Mouse (Mus musculus) kidney, postnatal 36 days (tissue): ENCODE data around the gene Capn3.

Experiments used
- DNase-seq, 2 experiments: peaks; one replicate each; pipeline ENCODE4 v3.0.0; 2021 to 2022; ENCODE audit warnings: mixed read lengths in 2 of 2

Gene Capn3

DNA sequence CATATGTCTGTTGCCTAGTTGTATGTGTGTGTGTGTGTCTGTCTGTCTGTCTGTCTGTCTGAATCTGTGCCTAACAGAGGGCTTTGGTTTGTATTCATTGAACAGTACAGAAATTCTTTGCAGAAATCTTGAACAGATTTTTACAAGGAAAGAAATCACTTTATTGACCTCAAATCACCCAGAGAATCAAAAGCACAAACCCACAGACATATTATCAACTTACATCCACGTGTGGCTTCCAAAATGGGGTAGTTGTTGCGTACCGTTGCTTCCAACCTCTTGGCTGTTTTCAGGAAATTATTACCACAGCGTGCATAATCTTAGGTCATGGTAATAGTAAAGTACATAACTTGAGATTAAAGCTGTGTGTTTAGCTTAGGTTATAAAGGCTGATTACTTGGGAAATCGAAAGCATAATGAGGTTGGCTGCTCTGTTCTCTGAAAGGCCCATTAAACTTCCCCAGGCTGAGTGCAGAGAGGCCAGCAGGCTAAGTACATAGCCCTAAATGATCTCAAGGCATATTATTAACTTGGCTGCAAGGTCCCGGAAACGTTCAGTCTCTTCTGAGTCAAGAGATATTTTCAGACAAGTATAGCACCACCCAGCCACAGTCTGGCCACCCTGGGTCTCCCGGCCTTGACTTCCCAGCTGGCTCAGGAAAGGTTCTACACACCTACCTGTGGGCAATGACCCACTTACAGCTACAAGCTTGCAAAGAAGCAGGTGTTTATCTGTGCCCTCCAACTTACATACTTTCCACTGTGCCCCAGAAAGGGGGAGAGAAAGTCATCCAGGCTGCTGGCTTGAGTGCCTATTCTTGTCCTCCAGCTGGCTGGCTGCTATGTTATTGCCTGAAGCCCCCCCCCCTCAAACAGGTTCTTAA is 26.9 kb downstream of the Capn3 start:
- DNase-seq, result peak; percentile 28 to 41

DNA sequence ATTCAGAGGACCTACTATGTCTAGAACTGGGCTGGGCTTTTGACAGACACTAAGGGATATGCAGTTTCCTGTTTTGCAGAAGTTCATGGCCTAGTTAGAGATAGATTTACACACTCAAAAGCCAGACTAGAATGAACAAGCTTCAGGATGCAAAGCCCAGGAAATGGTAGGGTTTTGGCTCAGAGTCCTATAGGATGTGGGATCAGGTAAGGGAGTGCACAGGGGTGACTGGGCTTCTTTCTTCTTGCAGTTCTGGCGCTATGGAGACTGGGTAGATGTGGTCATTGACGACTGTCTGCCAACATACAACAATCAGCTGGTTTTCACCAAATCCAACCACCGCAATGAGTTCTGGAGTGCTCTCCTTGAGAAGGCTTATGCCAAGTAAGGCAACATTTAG is 28.4 kb downstream of the Capn3 start:
- no peak for DNase-seq

DNA sequence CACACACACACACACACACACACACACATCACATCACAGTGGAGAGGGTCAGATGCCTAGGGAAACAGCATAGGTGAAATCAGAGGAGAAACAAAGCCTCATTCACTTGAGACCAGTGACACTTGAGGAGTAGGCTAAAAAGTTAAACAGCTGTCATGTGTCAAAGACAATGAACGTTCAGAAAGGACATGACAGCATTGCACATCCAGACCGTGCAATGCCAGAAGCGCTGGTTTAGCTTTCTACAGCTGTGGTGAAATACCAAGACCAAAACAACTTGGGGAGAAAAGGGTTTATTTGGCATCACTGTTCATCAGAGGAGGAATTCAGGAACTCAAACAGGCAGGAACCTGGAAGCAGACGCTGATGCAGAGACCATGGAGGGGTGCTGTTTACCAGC is 37.4 kb downstream of the Capn3 start:
- no peak for DNase-seq

DNA sequence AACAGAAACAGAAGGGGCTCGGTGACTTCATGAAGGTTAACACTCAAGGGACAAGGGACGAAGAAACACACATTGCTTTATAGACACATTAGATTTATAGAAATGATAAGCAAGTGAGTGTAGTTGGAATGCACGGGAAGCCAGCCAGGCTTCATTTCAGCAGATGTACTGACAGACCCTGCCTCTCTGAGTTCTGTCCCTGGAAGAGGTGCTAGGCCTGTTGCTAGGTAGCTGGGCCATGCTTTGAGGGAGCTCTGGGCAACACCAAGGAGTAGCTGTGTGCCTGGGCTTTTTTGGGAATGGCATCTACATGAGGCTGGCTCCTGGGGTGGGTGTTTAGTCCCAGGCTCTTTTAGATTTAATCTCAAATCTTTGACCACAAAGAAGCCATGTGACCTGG is 40.7 kb downstream of the Capn3 start:
- no peak for DNase-seq

DNA sequence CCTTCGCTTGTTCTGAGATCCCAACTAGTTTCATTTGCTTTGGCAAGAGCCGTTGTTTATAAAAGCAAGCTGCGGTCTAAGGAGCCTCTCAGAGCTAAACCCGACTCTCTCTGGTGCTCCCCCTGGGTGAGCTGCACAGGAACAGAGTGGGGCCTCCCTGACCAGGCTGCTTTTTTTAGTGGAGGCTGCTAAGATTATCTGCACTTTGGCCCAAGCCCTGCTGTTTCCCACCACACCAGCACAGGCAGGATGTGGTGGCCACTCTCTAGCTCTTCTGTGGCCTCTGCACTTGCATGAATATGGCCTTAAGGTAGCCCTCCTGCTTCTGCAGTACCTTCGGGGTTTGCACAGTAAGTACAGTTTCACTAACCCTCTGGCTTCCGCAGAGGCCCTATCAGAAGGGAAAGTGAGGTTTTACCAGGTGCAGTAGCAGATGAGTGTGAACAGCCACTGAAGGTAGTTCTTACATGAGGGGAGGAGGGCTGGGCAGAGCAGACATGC is 44.2 kb downstream of the Capn3 start:
- no peak for DNase-seq

DNA sequence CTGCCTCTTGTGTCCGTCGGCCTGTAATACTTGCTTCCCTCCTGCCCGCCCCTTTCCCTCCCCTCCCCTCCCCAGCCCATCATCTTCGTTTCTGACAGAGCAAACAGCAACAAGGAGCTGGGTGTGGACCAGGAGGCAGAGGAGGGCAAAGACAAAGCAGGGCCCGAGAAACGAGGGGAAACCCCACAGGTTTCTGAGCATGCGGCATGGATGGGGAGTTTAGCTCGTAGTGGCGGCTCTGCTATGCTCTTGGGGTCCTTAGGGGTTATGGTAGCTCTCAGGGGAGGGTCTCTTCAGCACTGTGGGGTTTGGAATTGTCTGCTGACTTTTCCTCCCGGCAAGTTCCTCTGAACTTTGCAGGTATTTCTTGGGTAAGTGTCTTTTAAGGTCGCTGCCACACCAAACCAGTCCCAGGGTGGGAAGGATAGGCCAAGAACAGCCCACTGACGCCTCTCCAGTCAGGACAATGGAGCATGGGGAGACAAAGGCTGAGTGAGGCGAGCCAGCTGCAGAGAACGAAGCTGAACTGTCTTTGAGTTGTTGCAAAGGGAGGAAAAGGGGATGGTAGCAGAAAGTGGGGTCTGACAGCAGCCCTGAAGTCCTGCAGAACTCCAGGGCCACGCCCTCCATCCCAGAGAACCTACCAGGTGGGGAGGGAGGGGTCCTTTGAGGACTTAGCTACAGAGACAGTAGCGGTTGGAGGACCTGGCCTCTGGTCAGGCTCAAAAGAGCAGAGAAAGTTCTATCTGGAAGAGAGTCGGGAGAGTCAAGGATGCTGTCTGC is 45.5 kb downstream of the Capn3 start:
- DNase-seq, result no peak

DNA sequence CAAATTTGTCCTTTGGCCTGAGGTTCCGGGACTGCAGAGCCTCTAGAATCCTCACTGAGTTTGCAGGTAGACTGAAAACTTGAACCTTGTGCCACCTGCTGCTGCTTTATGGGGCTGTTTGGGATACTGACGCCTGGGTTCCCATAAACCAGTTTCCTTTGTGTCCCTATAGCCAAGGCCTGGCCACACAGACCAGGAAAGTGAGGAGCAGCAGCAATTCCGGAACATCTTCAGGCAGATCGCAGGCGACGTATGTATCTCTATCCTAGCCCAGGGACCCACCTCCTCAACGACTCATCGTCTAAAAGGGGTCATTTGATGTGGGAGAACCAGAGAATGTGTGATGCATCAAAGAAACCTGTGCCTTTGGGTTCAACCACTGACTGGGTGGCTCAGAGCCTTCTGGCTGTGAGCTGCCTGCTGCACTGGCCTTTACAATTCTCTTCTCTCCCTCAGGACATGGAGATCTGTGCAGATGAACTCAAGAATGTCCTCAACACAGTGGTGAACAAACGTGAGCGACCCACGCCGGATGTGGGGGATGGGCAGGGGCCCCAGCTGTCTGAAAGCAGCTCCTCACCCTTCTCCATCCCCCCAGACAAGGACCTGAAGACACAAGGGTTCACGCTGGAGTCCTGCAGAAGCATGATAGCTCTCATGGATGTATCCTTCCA is 46.2 kb downstream of the Capn3 start:
- DNase-seq, result no peak

DNA sequence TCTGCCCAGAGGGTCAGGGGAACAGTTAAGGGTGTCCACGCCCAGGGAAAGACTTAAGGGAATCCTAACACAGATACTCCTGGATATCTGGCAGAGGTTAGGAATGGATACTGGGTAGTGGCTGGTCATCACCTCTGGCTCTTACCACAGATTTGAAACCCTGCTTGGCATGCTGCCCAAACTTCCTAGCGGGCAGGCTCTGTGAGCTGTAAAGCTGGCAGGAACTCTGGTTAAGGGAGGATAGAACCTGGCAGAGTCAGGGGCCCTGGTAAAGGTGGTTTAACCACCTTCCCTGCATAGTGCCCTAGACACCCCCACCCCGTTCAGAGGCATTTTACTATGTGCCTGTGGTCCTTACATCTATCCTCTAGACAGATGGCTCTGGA is 46.8 kb downstream of the Capn3 start:
- peak; percentile 22 to 60 for DNase-seq

DNA sequence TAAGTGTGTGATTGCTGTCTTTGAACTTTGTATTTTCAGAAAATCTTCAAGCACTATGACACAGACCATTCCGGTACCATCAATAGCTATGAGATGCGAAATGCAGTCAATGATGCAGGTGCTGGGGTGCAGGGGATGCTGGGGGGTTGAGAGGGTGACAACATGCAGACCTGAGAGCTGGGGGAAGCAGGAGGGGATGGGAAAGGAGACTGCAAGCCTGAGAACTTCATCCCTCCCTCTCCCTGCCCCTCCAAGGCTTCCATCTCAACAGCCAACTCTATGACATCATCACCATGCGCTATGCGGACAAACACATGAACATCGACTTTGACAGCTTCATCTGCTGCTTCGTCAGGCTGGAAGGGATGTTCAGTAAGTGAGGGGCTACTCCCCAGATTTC is 47.3 kb downstream of the Capn3 start:
- no peak for DNase-seq

DNA sequence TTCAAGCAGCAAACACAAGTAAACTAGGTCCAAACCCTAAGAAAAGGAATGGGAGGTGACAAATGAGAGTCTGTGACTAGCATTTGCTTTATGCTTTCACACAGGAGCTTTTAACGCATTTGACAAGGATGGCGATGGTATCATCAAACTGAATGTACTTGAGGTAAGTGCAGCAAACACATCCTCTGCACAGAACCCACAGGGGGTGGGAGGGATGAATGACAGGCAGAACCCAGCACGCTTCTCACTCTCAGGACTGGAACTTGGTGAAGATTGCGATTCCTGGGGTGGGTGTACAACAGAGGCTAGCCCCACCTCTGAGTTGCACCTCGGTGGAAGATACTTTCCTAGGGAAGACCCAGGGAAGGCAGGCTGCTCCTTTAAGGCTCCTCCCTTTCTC is 48.2 kb downstream of the Capn3 start:
- DNase-seq, result no peak

DNA sequence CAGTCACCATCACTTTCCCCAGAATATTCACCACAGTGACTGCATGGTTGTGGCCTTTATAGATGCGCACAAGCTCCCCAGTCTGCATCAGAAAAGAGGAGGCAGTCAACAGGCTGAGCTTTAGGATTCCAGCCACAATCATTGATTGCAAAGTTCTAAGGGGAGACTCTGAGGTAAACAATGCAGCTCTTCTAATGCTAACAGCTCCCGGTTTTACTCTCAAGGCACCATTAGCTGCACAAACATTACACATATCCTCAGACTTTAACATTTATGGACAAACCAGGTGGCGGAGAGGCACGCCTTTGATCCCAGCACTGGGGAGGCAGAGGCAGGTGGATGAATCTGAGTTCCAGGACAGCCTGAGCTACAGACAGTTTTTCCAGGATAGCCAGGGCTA is 58.4 kb downstream of the Capn3 start:
- DNase-seq, result no peak

DNA sequence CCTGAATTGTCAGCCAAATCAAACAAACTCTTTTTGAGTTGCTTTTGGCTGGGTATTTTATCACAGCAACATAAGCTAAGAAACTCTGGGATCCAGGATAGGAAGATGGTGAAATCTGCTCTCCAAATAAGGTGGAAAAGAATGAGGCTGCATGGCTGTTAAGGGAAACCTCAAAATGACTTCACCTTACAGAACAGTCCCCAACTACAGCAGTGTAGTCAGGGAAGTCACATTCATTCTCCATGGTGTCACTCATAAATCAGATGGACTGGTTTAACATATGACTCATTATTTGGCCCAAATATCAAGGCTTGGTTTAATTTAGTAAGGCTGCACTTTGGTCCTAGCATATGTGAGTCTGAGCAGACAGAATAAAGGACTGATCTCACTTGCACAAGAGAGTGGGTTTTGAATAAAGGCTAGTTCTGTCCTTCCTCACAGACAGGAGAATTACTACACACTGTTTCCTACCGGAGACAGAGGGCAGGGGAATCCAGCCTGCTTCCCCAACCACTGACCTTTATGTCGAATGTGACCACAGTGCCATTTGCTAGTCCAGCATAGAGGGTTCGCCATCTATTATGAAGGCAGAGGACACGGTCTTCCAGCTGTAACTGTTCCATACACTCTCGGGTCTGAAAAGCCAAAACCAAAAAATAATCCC is 62.9 kb downstream of the Capn3 start:
- no peak for DNase-seq

DNA sequence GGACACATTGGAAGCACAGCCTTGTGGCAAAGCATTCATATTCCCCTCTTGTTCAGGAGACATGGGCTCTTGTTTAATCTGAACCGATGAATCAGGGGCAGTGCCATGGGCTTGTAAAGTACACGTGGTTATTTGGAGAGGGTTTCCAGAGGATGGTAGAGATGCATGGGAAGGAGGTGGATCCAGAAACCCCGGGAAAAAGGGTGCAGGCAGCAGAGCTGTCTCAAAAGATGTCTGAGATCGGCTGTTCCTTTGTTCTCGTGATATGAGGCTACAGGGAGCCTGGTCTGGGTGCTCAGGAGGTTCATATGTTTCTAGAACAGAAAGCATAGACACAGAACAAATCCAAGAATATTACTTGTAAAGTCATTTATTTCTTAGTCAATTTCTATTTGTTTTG is 71.0 kb downstream of the Capn3 start:
- DNase-seq, result no peak

DNA sequence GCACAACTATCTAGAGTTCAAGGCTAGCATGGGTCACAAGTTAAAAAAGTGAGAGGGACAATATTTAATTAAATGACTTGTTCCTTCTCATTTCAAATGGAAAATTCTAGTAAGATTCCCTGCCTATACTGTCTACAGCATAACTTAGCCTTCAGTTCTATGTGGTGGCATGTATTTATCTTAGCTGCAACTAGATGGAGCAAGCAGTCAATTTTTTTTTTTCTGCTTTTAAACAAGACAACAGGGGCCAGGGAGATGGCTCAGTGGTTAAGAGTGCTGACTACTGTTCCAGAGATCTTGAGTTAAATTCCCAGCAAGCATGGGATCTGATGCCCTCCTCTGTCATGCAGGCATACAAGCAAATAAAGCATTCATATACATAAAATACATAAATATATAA is 73.7 kb downstream of the Capn3 start:
- DNase-seq, result no peak

DNA sequence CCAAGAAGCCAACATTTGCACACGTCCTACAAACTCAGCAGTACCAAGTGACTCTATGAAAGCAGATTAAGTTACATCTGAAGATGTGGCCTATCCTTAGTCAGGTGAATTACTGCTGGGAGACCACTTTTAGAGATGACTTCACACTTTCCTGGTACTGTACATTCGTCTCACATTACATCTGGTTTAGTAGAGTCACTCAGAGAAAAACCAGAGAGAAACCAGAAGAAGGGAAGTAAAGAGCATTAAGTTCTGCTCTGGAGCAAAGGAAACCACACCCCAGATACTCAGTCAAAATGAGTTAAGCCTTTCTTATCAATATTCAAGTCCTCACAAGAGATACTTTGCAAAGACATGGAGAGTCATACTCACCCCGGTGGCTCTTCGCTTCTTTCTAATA is 75.4 kb downstream of the Capn3 start:
- no peak for DNase-seq

DNA sequence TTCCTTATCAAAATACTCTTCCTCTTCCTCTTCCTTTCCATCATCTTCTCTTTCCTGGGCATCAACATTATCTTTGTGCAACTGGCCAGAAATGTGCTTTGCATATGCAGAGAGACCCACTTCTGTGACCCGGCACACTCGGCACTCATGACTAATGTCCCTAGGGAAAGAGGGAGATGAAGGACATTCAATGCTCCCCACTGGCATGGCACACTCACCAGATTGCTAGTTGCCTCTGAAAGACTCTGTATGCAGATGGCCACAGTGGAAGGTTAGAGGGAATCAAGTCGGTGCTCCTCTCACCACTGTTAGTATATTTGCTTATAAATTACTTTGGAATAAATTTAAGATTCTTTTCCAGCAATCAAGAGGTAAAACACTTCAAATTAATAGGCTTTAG is 83.5 kb downstream of the Capn3 start:
- DNase-seq, result no peak

DNA sequence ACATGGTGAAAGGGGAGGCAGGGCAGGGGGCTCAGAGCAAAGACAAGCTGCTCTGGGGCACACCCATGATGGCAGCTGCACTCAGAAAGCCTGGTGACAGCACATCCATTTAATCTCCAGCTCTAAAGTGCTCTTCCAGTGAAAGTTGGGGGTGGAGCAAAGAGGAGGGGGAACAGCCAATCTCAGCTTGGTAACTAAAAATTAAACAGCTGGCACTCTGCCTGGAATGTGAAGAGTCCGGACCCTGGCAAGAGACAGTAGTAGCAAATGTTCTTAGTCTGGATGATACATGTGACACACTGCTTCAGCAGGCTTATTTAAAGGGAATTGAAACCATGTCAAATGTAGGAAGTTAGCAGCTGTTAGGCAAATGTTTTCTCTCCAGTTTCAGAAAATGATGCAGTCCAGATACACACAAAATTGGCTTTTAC is 84.0 kb downstream of the Capn3 start:
- peak; percentile 87 to 97 for DNase-seq

DNA sequence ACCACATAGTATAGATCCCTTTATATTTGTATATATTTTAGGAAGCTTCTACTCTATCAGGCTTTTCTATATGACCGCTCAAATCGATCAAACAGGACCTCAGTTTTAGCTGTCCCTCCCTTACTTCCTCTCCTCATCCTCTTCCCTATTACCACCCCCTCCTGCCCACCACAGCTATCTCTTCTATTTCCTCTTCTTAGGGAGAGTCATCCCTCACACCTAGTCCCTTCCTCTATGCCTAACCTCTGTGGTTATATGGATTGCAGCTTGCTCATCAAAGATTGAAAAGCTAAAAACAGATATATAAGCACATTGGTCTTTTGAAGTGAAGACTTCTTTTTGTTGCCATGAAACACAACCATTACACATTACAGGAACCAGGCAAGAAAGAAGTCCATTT is 88.9 kb downstream of the Capn3 start:
- no peak for DNase-seq
